Mouse (Mus musculus): ENCODE measurements around the gene Cds1. TPM values are rescaled to one million over a fixed set of nuclear protein-coding genes. Genes with fewer than 3 reads are reported as not detected.

The Cds1 gene
- total RNA-seq, 2 experiments from 2014 or later: 11.1 to 12.2 TPM

Other genes starting within 250 kb of the Cds1 start
- gene Nkx6-1, start 100.1 kb upstream of the Cds1 start, total RNA-seq (2021): under 1 TPM in 1 of 2 experiments, not detected in 1; 0.12 TPM

Measured in adrenal gland, postnatal 10 days (tissue).